Mouse (Mus musculus) CH12.LX (cell line): Measurements from ENCODE around the gene Polr2a. TPM values are rescaled to one million over a fixed set of nuclear protein-coding genes. Genes with fewer than 3 reads are reported as not detected.

Experiments used
- DNase-seq: peaks from one replicate; pipeline ENCODE4 v3.0.0-alpha.2; 2013; ENCODE audit errors: extremely low read depth
- H3K27ac ChIP-seq: 2 replicates; pipeline ENCODE4 v1.5.1; 2012; ENCODE audit warnings: low read depth, mild to moderate bottlenecking, control low read depth, moderate library complexity; ENCODE audit not compliant: insufficient read depth
- H3K27me3 ChIP-seq: replicated peaks from 2 replicates; pipeline ENCODE3; 2012; ENCODE audit warnings: inconsistent platforms
- H3K36me3 ChIP-seq, 2 experiments: replicated peaks in 1 of 2; 2 replicates each; pipeline versions ENCODE3 to v1.6.1; 2012; ENCODE audit warnings: inconsistent platforms in 1 of 2, low read length in 1 of 2, mild to moderate bottlenecking in 1 of 2, mixed read lengths in 1 of 2, moderate library complexity in 1 of 2; ENCODE audit not compliant: control insufficient read depth in 1 of 2, insufficient read depth in 1 of 2
- H3K4me1 ChIP-seq, 2 experiments: 2 replicates each; pipeline ENCODE4 v1.6.1; 2012; ENCODE audit warnings: inconsistent platforms in 1 of 2, moderate library complexity in 1 of 2; ENCODE audit not compliant: insufficient read depth in 2 of 2, control insufficient read depth in 1 of 2
- H3K4me2 ChIP-seq: 2 replicates; pipeline ENCODE4 v1.6.1; 2012; ENCODE audit warnings: low read depth, mild to moderate bottlenecking, control low read depth; ENCODE audit not compliant: poor library complexity, insufficient read depth, severe bottlenecking
- H3K4me3 ChIP-seq, 3 experiments: fragments of 150-350 bp in 1 of 3; sonication (generic) in 1 of 3; replicated peaks in 1 of 3; 2 replicates each; pipeline versions ENCODE3 to v1.5.1; 2011 to 2012; ENCODE audit warnings: low read depth in 2 of 3, low read length in 2 of 3, mild to moderate bottlenecking in 2 of 3, moderate library complexity in 2 of 3, control low read depth in 1 of 3, improper control_type of control experiment in 1 of 3, inconsistent platforms in 1 of 3, mixed read lengths in 1 of 3; ENCODE audit not compliant: poor library complexity in 1 of 3
- H3K79me2 ChIP-seq: replicated peaks from 2 replicates; pipeline ENCODE4 v1.6.1; 2012; ENCODE audit warnings: mild to moderate bottlenecking, moderate library complexity; ENCODE audit not compliant: control insufficient read depth, poor library complexity, insufficient read depth, severe bottlenecking; ENCODE audit errors: extremely low read depth
- H3K9ac ChIP-seq: 2 replicates; pipeline ENCODE4 v1.6.1; 2012; ENCODE audit warnings: low read depth, mild to moderate bottlenecking, control low read depth, moderate library complexity; ENCODE audit not compliant: insufficient read depth
- H3K9me3 ChIP-seq: replicated peaks from 2 replicates; pipeline ENCODE3; 2012; ENCODE audit warnings: low read length, inconsistent platforms, mixed read lengths
- BHLHE40 ChIP-seq: IDR thresholded peaks from 2 replicates; pipeline ENCODE4 v1.6.1; 2011; ENCODE audit warnings: mild to moderate bottlenecking, low read depth, low read length, improper control_type of control experiment
- CHD1 ChIP-seq: IDR thresholded peaks from 2 replicates; pipeline ENCODE4 v1.6.1; 2012; ENCODE audit warnings: low read depth, low read length, improper control_type of control experiment, inconsistent platforms
- CHD2 ChIP-seq: IDR thresholded peaks from 2 replicates; pipeline ENCODE4 v1.6.1; 2011; ENCODE audit warnings: low read length, improper control_type of control experiment
- CTCF ChIP-seq, 2 experiments: IDR thresholded peaks in 1 of 2; conservative IDR thresholded peaks in 1 of 2; 2 replicates each; pipeline ENCODE4 v1.5.1; 2011 to 2012; ENCODE audit warnings: low read depth in 2 of 2, low read length in 2 of 2, improper control_type of control experiment in 1 of 2, inconsistent platforms in 1 of 2, mild to moderate bottlenecking in 1 of 2, moderate library complexity in 1 of 2
- E2F4 ChIP-seq: IDR thresholded peaks from 2 replicates; pipeline ENCODE4 v1.6.1; 2011; ENCODE audit warnings: low read depth, low read length, improper control_type of control experiment; ENCODE audit not compliant: insufficient replicate concordance
- ELF1 ChIP-seq: IDR thresholded peaks from 2 replicates; pipeline ENCODE4 v1.6.1; 2014; ENCODE audit warnings: low read depth, mild to moderate bottlenecking, inconsistent platforms, low read length, improper control_type of control experiment
- EP300 ChIP-seq: IDR thresholded peaks from 2 replicates; pipeline ENCODE4 v1.6.1; 2011; ENCODE audit warnings: low read length, improper control_type of control experiment
- ETS1 ChIP-seq: conservative IDR thresholded peaks from 2 replicates; pipeline ENCODE4 v1.6.1; 2012; ENCODE audit warnings: low read depth, mild to moderate bottlenecking, inconsistent platforms, low read length, improper control_type of control experiment, moderate library complexity
- GABPA ChIP-seq: IDR thresholded peaks from 2 replicates; pipeline ENCODE4 v1.6.1; 2012; ENCODE audit warnings: low read depth, low read length, improper control_type of control experiment, inconsistent platforms; ENCODE audit not compliant: insufficient replicate concordance
- HCFC1 ChIP-seq: IDR thresholded peaks from 2 replicates; pipeline ENCODE4 v1.6.1; 2012; ENCODE audit warnings: low read depth, mild to moderate bottlenecking, inconsistent platforms, low read length, improper control_type of control experiment
- IRF4 ChIP-seq: IDR thresholded peaks from 2 replicates; pipeline ENCODE4 v1.6.1; 2014; ENCODE audit warnings: low read depth, mild to moderate bottlenecking, inconsistent platforms, low read length, improper control_type of control experiment
- JUND ChIP-seq: conservative IDR thresholded peaks from 2 replicates; pipeline ENCODE4 v1.6.1; 2011; ENCODE audit warnings: low read depth, low read length, improper control_type of control experiment
- KAT2A ChIP-seq: IDR thresholded peaks from 2 replicates; pipeline ENCODE4 v1.6.1; 2012; ENCODE audit warnings: low read length, improper control_type of control experiment, inconsistent platforms; ENCODE audit not compliant: insufficient replicate concordance
- MAFK ChIP-seq: IDR thresholded peaks from 2 replicates; pipeline ENCODE4 v1.6.1; 2011; ENCODE audit warnings: low read length, improper control_type of control experiment; ENCODE audit not compliant: insufficient replicate concordance
- MAZ ChIP-seq: IDR thresholded peaks from 2 replicates; pipeline ENCODE4 v1.6.1; 2012; ENCODE audit warnings: low read depth, mild to moderate bottlenecking, inconsistent platforms, low read length, improper control_type of control experiment, moderate library complexity
- MXI1 ChIP-seq: IDR thresholded peaks from 2 replicates; pipeline ENCODE4 v1.6.1; 2011; ENCODE audit warnings: mild to moderate bottlenecking, low read depth, low read length, improper control_type of control experiment
- MYC ChIP-seq: IDR thresholded peaks from 2 replicates; pipeline ENCODE4 v1.6.1; 2011; ENCODE audit warnings: low read depth, mild to moderate bottlenecking, improper control_type of control experiment, low read length
- NELFE ChIP-seq: IDR thresholded peaks from 2 replicates; pipeline ENCODE4 v1.6.1; 2011; ENCODE audit warnings: low read depth, low read length, improper control_type of control experiment
- NRF1 ChIP-seq: IDR thresholded peaks from 2 replicates; pipeline ENCODE4 v1.6.1; 2014; ENCODE audit warnings: low read depth, mild to moderate bottlenecking, inconsistent platforms, low read length, improper control_type of control experiment, moderate library complexity
- PAX5 ChIP-seq: IDR thresholded peaks from 2 replicates; pipeline ENCODE4 v1.6.1; 2012; ENCODE audit warnings: low read length, inconsistent platforms, mixed read lengths
- POLR2A ChIP-seq: IDR thresholded peaks from 2 replicates; pipeline ENCODE4 v1.6.1; 2011; ENCODE audit warnings: low read depth, mild to moderate bottlenecking, improper control_type of control experiment, low read length
- POLR2AphosphoS2 ChIP-seq: IDR thresholded peaks from 2 replicates; pipeline ENCODE4 v1.6.1; 2011; ENCODE audit warnings: low read depth, low read length, improper control_type of control experiment
- RAD21 ChIP-seq: IDR thresholded peaks from 2 replicates; pipeline ENCODE4 v1.6.1; 2011; ENCODE audit warnings: low read depth, mild to moderate bottlenecking, low read length, improper control_type of control experiment, moderate library complexity
- RCOR1 ChIP-seq: conservative IDR thresholded peaks from 2 replicates; pipeline ENCODE4 v1.6.1; 2012; ENCODE audit warnings: low read depth, mild to moderate bottlenecking, inconsistent platforms, low read length, improper control_type of control experiment
- SIN3A ChIP-seq: IDR thresholded peaks from 2 replicates; pipeline ENCODE4 v1.6.1; 2012; ENCODE audit warnings: low read length, improper control_type of control experiment, inconsistent platforms
- UBTF ChIP-seq: IDR thresholded peaks from 2 replicates; pipeline ENCODE4 v1.6.1; 2012; ENCODE audit warnings: low read depth, mild to moderate bottlenecking, inconsistent platforms, low read length, improper control_type of control experiment, moderate library complexity
- USF2 ChIP-seq: conservative IDR thresholded peaks from 2 replicates; pipeline ENCODE4 v1.6.1; 2011; ENCODE audit warnings: low read depth, low read length, improper control_type of control experiment
- ZC3H11A ChIP-seq: IDR thresholded peaks from 2 replicates; pipeline ENCODE4 v1.6.1; 2012; ENCODE audit warnings: low read depth, mild to moderate bottlenecking, inconsistent platforms, low read length, improper control_type of control experiment
- ZKSCAN1 ChIP-seq: IDR thresholded peaks from 2 replicates; pipeline ENCODE4 v1.6.1; 2012; ENCODE audit warnings: low read depth, inconsistent platforms, low read length, improper control_type of control experiment, borderline replicate concordance
- ZMIZ1 ChIP-seq: IDR thresholded peaks from 2 replicates; pipeline ENCODE4 v1.6.1; 2012; ENCODE audit warnings: low read depth, mild to moderate bottlenecking, inconsistent platforms, low read length, improper control_type of control experiment
- ZNF384 ChIP-seq: IDR thresholded peaks from 2 replicates; pipeline ENCODE4 v1.6.1; 2012; ENCODE audit warnings: low read depth, low read length, improper control_type of control experiment, inconsistent platforms
- dilution Hi-C: fragments of 300-500 bp; cut with MboI; formaldehyde crosslinking; loops from 2 replicates; pipeline ENCODE4 v1.14.3; 2020; ENCODE audit warnings: low sequenced_read_pairs; ENCODE audit not compliant: extremely low pct_unique_long_range_greater_than_20kb, extremely low pct_ligation_motif_present
- in situ Hi-C: fragments of 300-500 bp; cut with MboI; formaldehyde crosslinking; loops from 3 replicates; pipeline ENCODE4 v1.14.3; 2019; ENCODE audit warnings: low sequenced_read_pairs, low pct_ligation_motif_present, low pct_unique_long_range_greater_than_20kb, mixed read lengths
- polyA plus RNA-seq: library from polyadenylated mRNA; unstranded; fragments of >175 nt; gene quantifications from 2 replicates; pipeline ENCODE4 v1.2.1, GENCODE M21; 2012; ENCODE audit warnings: low read depth; ENCODE audit not compliant: insufficient read length
- total RNA-seq, 2 experiments: library from RNA; depleted of rRNA; stranded (reverse); fragments of 300-350 nt in 1 of 2; fragments of >200 nt in 1 of 2; gene quantifications; 2 replicates each; pipeline ENCODE4 v1.2.3; 2012 to 2014

The Polr2a gene
- total and polyA plus RNA-seq, 3 experiments = 14.8 to 162 (median 45.0) TPM

DNA sequence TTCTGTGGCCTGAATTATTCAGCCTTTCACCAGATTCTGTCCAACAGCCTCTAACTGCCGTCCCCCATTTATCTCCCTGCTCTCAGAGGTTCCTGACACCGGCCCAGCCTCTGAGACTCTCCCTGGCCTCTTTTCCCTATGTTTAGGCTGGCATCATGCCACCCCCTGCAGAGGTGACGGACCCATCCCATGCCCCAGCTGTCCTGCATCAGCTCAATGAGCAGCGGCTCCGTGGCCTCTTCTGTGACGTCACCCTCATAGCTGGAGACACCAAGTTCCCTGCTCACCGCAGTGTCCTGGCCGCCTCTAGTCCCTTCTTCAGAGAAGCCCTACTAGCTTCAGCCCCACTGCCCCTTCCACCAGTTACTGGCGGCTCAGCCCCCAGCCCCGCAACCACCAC lies 17.3 kb upstream of the Polr2a start:
- peaks cover 40 to 64% of the 10 kb centered on the region in 2 experiments for H3K4me1 ChIP-seq
- no peak overlapping the region for H3K27ac ChIP-seq
- in situ Hi-C loops = no loop called here
- H3K79me2 ChIP-seq = no peaks in the 10 kb centered on the region
- H3K9me3 ChIP-seq = no peaks in the 10 kb centered on the region
- H3K36me3 ChIP-seq = peaks cover 8 to 35% of the 10 kb centered on the region in 2 experiments
- dilution Hi-C loops = no loop called here
- no peak for TF ChIP-seq USF2
- no peak for TF ChIP-seq CTCF (conservative IDR thresholded peaks at IDR 0.05 in 1 of 2, IDR thresholded peaks at IDR 0.05 in 1 of 2; ENCODE audit: low read depth in 2 of 2, low read length in 2 of 2)
- no peak for TF ChIP-seq POLR2AphosphoS2
- no peak for TF ChIP-seq ELF1
- TF ChIP-seq ZNF384 = no peak
- TF ChIP-seq HCFC1 = no peak
- TF ChIP-seq RAD21 = no peak
- TF ChIP-seq ZC3H11A = no peak
- TF ChIP-seq POLR2A = no peak
- no peak for TF ChIP-seq ETS1
- no peak for TF ChIP-seq MAFK
- no peak for TF ChIP-seq CHD1
- TF ChIP-seq EP300 = no peak
- no peak for TF ChIP-seq BHLHE40
- TF ChIP-seq ZKSCAN1 = no peak
- TF ChIP-seq E2F4 = no peak
- TF ChIP-seq MAZ = no peak
- DNase-seq = no peak
- no peaks in the 10 kb centered on the region for H3K27me3 ChIP-seq
- peak overlapping the region; percentile 47 for H3K9ac ChIP-seq
- peak overlapping the region; percentile 53; the same call in 1 of the 2 replicates for H3K4me2 ChIP-seq
- H3K4me3 ChIP-seq = peak overlapping the region in 2 of 3 experiments; percentile 26 to 47

DNA sequence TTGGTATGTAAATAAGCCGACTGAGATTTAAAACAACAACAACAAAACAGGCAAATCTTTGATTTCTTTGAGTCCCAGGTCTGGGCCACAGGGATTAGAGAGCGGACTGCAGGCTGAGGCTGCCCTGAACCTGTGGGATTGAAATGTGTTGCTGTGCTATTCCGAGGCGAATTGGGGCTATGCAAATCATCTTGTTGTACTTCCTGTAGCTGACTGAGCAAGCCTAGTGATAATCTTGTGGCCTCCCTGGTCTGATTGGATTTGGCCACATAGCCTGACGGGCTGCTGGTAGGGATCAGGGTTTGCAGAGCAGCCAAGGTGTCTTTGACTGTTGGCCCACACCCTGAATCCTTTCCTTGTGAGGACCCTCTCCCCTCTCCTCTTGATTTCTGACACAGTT lies 16.5 kb upstream of the Polr2a start:
- no peaks in the 10 kb centered on the region for H3K9me3 ChIP-seq
- in situ Hi-C loops (no loop called here), dilution Hi-C loops (no loop called here)
- H3K4me1 ChIP-seq = peaks cover 40 to 60% of the 10 kb centered on the region in 2 experiments
- H3K27me3 ChIP-seq = no peaks in the 10 kb centered on the region
- H3K4me2 ChIP-seq = peak overlapping the region; percentile 53
- H3K79me2 ChIP-seq = no peaks in the 10 kb centered on the region
- peak overlapping the region; percentile 47 for H3K9ac ChIP-seq
- H3K36me3 ChIP-seq = peaks cover 8 to 35% of the 10 kb centered on the region in 2 experiments
- DNase-seq = peak; percentile 79
- H3K27ac ChIP-seq = peak overlapping the region; percentile 50
- peak overlapping the region; percentile 24 to 47 (median 26) for H3K4me3 ChIP-seq
- TF ChIP-seq RAD21 (no peak), MAZ (no peak), MYC (no peak), CHD2 (no peak), BHLHE40 (no peak), HCFC1 (peak; percentile 54), E2F4 (no peak), RCOR1 (no peak), MXI1 (no peak), GABPA (no peak), IRF4 (no peak), EP300 (0 out of 2 replicates have a peak, but pooled peaks have one; percentile 36), JUND (no peak), ETS1 (peak; percentile 51; the same call in 1 of the 2 replicates), POLR2A (peak; percentile 73), ZNF384 (no peak), NRF1 (0 out of 2 replicates have a peak, but pooled peaks have one; percentile 20), NELFE (peak; percentile 49), ZMIZ1 (peak; percentile 50; the same call in 1 of the 2 replicates), PAX5 (no peak), CTCF (conservative IDR thresholded peaks at IDR 0.05 in 1 of 2, IDR thresholded peaks at IDR 0.05 in 1 of 2; ENCODE audit: low read depth in 2 of 2, low read length in 2 of 2) (no peak), KAT2A (no peak), USF2 (no peak), ELF1 (peak; percentile 64; the same call in 1 of the 2 replicates), CHD1 (no peak), SIN3A (peak; percentile 45; the same call in 1 of the 2 replicates), UBTF (no peak)
